Mouse (Mus musculus) kidney, embryonic 16.5 days (tissue): ENCODE results near the gene Oprd1. TPM values are rescaled to one million over a fixed set of nuclear protein-coding genes. Genes with fewer than 3 reads are reported as not detected.

ENCODE experiments used
- ATAC-seq: fragments of 200-750 bp; cut with Nextera tagmentation; 2 replicates; pipeline ENCODE4 v1.8.0; 2017; ENCODE audit warnings: moderate TSS enrichment; ENCODE audit not compliant: low FRiP score, low TSS enrichment
- H3K27ac ChIP-seq: fragments of 300-500 bp; sonication (generic); 2 replicates; pipeline ENCODE4 v1.5.1; 2014; ENCODE audit warnings: low read length
- H3K27me3 ChIP-seq: fragments of 300-500 bp; sonication (generic); 2 replicates; pipeline ENCODE4 v1.6.1; 2014; ENCODE audit warnings: low read length, control low read depth, mixed read lengths; ENCODE audit not compliant: insufficient read depth
- H3K36me3 ChIP-seq: fragments of 300-500 bp; sonication (generic); 2 replicates; pipeline ENCODE4 v1.6.1; 2014; ENCODE audit warnings: low read length, control low read depth, mixed read lengths; ENCODE audit not compliant: insufficient read depth
- H3K4me1 ChIP-seq: fragments of 300-500 bp; sonication (generic); 2 replicates; pipeline ENCODE4 v1.6.1; 2014; ENCODE audit warnings: low read length, control low read depth, mixed read lengths; ENCODE audit not compliant: insufficient read depth
- H3K4me2 ChIP-seq: fragments of 300-500 bp; sonication (generic); replicated peaks from 2 replicates; pipeline ENCODE4 v1.6.1; 2014; ENCODE audit warnings: low read depth, low read length
- H3K4me3 ChIP-seq: fragments of 300-500 bp; sonication (generic); 2 replicates; pipeline ENCODE4 v1.5.1; 2014; ENCODE audit warnings: mild to moderate bottlenecking, low read length
- H3K9ac ChIP-seq: fragments of 300-500 bp; sonication (generic); replicated peaks from 2 replicates; pipeline ENCODE4 v1.6.1; 2014; ENCODE audit warnings: low read length
- H3K9me3 ChIP-seq: fragments of 300-500 bp; sonication (generic); 2 replicates; pipeline ENCODE4 v1.6.1; 2016; ENCODE audit warnings: low read length, control low read depth
- WGBS: fragments of 180-500 bp; shearing (Covaris S2); extraction: QIAGEN DNeasy Blood & Tissue Kit; methylation state at CpG from one replicate; pipeline ENCODE4 v1.1.7; 2014; 5-methylcytosine and 5-hydroxymethylcytosine counted together
- polyA plus RNA-seq: library from polyadenylated mRNA; unstranded; fragments of >200 nt; fragmentation: Nextera tagmentation; extraction: Ambion mirVana; gene quantifications from 2 replicates; pipeline ENCODE4 v1.2.1, GENCODE M21; 2015

Gene Oprd1
- polyA plus RNA-seq, 1 experiment from 2014 or later: 0.19 TPM

- no peak for ATAC-seq
- Histone ChIP-seq H3K27ac (no peak overlapping the region), H3K9me3 (no peaks in the 10 kb centered on the region), H3K4me3 (no peak overlapping the region), H3K4me2 (no peak overlapping the region), H3K4me1 (no peaks in the 10 kb centered on the region), H3K9ac (no peak overlapping the region), H3K27me3 (peaks cover 12% of the 10 kb centered on the region), H3K36me3 (no peaks in the 10 kb centered on the region)
- WGBS: 85% methylated on average over 2 of the region's 2 CpGs
Observed at GRCm38 (mm10) chr4:132138640-132139039, 5.6 kb downstream of the Oprd1 start.

GRCm38 (mm10) chr4:132137013-132137412 is 7.3 kb downstream of the Oprd1 start:
- 77% methylated on average over 7 of the region's 7 CpGs for WGBS
- no peaks in the 10 kb centered on the region for H3K27me3 ChIP-seq
- no peak overlapping the region for H3K4me3 ChIP-seq
- ATAC-seq: no peak
- H3K27ac ChIP-seq: no peak overlapping the region
- H3K9me3 ChIP-seq: no peaks in the 10 kb centered on the region
- no peak overlapping the region for H3K9ac ChIP-seq
- no peak overlapping the region for H3K4me2 ChIP-seq
- H3K4me1 ChIP-seq: no peaks in the 10 kb centered on the region
- no peaks in the 10 kb centered on the region for H3K36me3 ChIP-seq

- ATAC-seq: no peak
- Histone ChIP-seq H3K36me3 (no peaks in the 10 kb centered on the region), H3K9me3 (no peaks in the 10 kb centered on the region), H3K9ac (no peak overlapping the region), H3K4me1 (no peaks in the 10 kb centered on the region), H3K4me2 (no peak overlapping the region), H3K27ac (no peak overlapping the region), H3K27me3 (no peaks in the 10 kb centered on the region), H3K4me3 (no peak overlapping the region)
- 67% methylated on average over 16 of the region's 16 CpGs for WGBS
Observed at GRCm38 (mm10) chr4:132133920-132134319, 10.4 kb downstream of the Oprd1 start.

GRCm38 (mm10) chr4:132133381-132133780 is 10.9 kb downstream of the Oprd1 start:
- 93% methylated on average over 5 of the region's 5 CpGs for WGBS

GRCm38 (mm10) chr4:132132297-132132696 is 12.0 kb downstream of the Oprd1 start:
- Histone ChIP-seq H3K9me3 (no peaks in the 10 kb centered on the region), H3K9ac (no peak overlapping the region), H3K4me2 (no peak overlapping the region), H3K27me3 (no peaks in the 10 kb centered on the region), H3K4me1 (no peaks in the 10 kb centered on the region), H3K27ac (no peak overlapping the region), H3K4me3 (no peak overlapping the region), H3K36me3 (no peaks in the 10 kb centered on the region)
- no peak for ATAC-seq
- WGBS: 88% methylated on average over 7 of the region's 7 CpGs

More at GRCm38 (mm10) chr4:132133381-132133780, 10.9 kb downstream of the Oprd1 start:
- no peaks in the 10 kb centered on the region for H3K4me1 ChIP-seq
- no peak overlapping the region for H3K4me2 ChIP-seq
- no peaks in the 10 kb centered on the region for H3K9me3 ChIP-seq
- no peak for ATAC-seq
- H3K27me3 ChIP-seq: no peaks in the 10 kb centered on the region
- H3K36me3 ChIP-seq: no peaks in the 10 kb centered on the region
- no peak overlapping the region for H3K9ac ChIP-seq
- H3K27ac ChIP-seq: no peak overlapping the region
- H3K4me3 ChIP-seq: no peak overlapping the region

- no peaks in the 10 kb centered on the region for H3K27me3 ChIP-seq
- no peak for ATAC-seq
- no peaks in the 10 kb centered on the region for H3K9me3 ChIP-seq
- H3K36me3 ChIP-seq: no peaks in the 10 kb centered on the region
- H3K27ac ChIP-seq: no peak overlapping the region
- 90% methylated on average over 7 of the region's 7 CpGs for WGBS
- no peak overlapping the region for H3K4me3 ChIP-seq
- H3K4me2 ChIP-seq: no peak overlapping the region
- H3K9ac ChIP-seq: no peak overlapping the region
- no peaks in the 10 kb centered on the region for H3K4me1 ChIP-seq
Observed at GRCm38 (mm10) chr4:132131790-132132189, 12.5 kb downstream of the Oprd1 start.

- H3K27ac ChIP-seq: no peak overlapping the region
- no peak overlapping the region for H3K4me2 ChIP-seq
- no peak overlapping the region for H3K9ac ChIP-seq
- WGBS: 90% methylated on average over 9 of the region's 9 CpGs
- no peaks in the 10 kb centered on the region for H3K9me3 ChIP-seq
- H3K4me1 ChIP-seq: no peaks in the 10 kb centered on the region
- ATAC-seq: no peak
- no peaks in the 10 kb centered on the region for H3K27me3 ChIP-seq
- H3K36me3 ChIP-seq: no peaks in the 10 kb centered on the region
- H3K4me3 ChIP-seq: no peak overlapping the region
Observed at GRCm38 (mm10) chr4:132131116-132131515, 13.2 kb downstream of the Oprd1 start.

- Histone ChIP-seq H3K36me3 (no peaks in the 10 kb centered on the region), H3K4me3 (no peak overlapping the region), H3K9me3 (no peaks in the 10 kb centered on the region), H3K4me2 (no peak overlapping the region), H3K27me3 (no peaks in the 10 kb centered on the region), H3K27ac (no peak overlapping the region), H3K4me1 (no peaks in the 10 kb centered on the region), H3K9ac (no peak overlapping the region)
- ATAC-seq: no peak
- 73% methylated on average over 10 of the region's 11 CpGs for WGBS
Observed at GRCm38 (mm10) chr4:132130645-132131044, 13.6 kb downstream of the Oprd1 start.

- Histone ChIP-seq H3K27ac (no peak overlapping the region), H3K36me3 (no peaks in the 10 kb centered on the region), H3K4me1 (no peaks in the 10 kb centered on the region), H3K9ac (no peak overlapping the region), H3K4me3 (no peak overlapping the region), H3K27me3 (no peaks in the 10 kb centered on the region), H3K4me2 (no peak overlapping the region), H3K9me3 (no peaks in the 10 kb centered on the region)
- WGBS: 73% methylated on average over 2 of the region's 2 CpGs
- ATAC-seq: no peak
Observed at GRCm38 (mm10) chr4:132130134-132130533, 14.2 kb downstream of the Oprd1 start.

GRCm38 (mm10) chr4:132128997-132129636 is 15.2 kb downstream of the Oprd1 start:
- ATAC-seq: no peak
- Histone ChIP-seq H3K9me3 (no peaks in the 10 kb centered on the region), H3K36me3 (no peaks in the 10 kb centered on the region), H3K27ac (no peak overlapping the region), H3K9ac (no peak overlapping the region), H3K4me2 (no peak overlapping the region), H3K27me3 (no peaks in the 10 kb centered on the region), H3K4me3 (no peak overlapping the region), H3K4me1 (no peaks in the 10 kb centered on the region)
- WGBS: 35% methylated on average over 6 of the region's 6 CpGs
